Mouse (Mus musculus) megakaryocyte progenitor cell, adult 5-6 weeks (primary cell): ENCODE data around the gene Nr1i2. TPM values are rescaled to one million over a fixed set of nuclear protein-coding genes. Genes with fewer than 3 reads are reported as not detected.
"Not testable (repeated sequence)": the region's sequence is repeated elsewhere in the genome, so short reads cannot be mapped to it uniquely, and the experiment has no call there.

Experiments used
- ATAC-seq: replicated peaks from 2 replicates; pipeline ENCODE4 v1.8.0; 2016; ENCODE audit warnings: mild to moderate bottlenecking, moderate TSS enrichment, inconsistent platforms; ENCODE audit not compliant: poor library complexity
- total RNA-seq, 2 experiments: library from RNA; stranded (forward) in 1 of 2; stranded (reverse) in 1 of 2; fragments of 157-497, 149-512 nt in 1 of 2; fragments of 200-1000 nt in 1 of 2; gene quantifications; 2 replicates each; pipeline versions ENCODE4 v1.2.3 to v1.2.4; 2015 to 2017

Nr1i2 gene
- total RNA-seq, 2 experiments from 2014 or later: not detected

DNA sequence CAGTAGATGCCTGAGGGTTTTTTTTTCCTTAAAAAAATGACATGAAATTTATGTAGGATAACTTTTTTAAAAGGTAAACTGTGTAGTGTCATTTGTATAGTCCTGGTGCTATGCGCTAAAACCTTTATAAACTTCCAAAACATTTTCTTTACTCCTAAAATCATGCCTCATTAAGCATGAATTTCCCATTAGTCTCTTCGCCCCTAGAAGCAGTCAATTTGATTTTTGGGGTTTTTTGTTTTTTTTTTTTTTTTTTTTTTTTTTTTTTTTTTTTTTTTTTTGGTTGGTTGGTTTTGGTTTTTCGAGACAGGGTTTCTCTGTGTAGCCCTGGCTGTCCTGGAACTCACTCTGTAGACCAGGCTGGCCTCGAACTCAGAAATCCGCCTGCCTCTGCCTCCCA, 72.1 kb downstream of the Nr1i2 start:
- ATAC-seq: not testable (repeated sequence)

GRCm38 (mm10) chr16:38205272-38205671, 89.4 kb downstream of the Nr1i2 start:
- no peak for ATAC-seq

Other genes starting within 250 kb of the Nr1i2 start
- 43.8 and 49.7 TPM in 2 replicates for gene Gsk3b, start 205.8 kb downstream of the Nr1i2 start, total RNA-seq (2015)
- gene Gsk3b, start 205.8 kb downstream of the Nr1i2 start, total RNA-seq (2017): 20.1 and 23.5 TPM in 2 replicates
- gene Maats1, start 47.3 kb upstream of the Nr1i2 start, total RNA-seq (2015): not detected in 2 replicates
- gene Maats1, start 47.3 kb upstream of the Nr1i2 start, total RNA-seq (2017): not detected in 2 replicates
- 95.3 and 110 TPM in 2 replicates for gene Cox17, start 52.2 kb upstream of the Nr1i2 start, total RNA-seq (2015)
- gene Cox17, start 52.2 kb upstream of the Nr1i2 start, total RNA-seq (2017): 294 and 340 TPM in 2 replicates
- gene Gm21987, start 52.2 kb upstream of the Nr1i2 start, total RNA-seq (2015): not detected in 2 replicates
- gene Gm21987, start 52.2 kb upstream of the Nr1i2 start, total RNA-seq (2017): not detected in 2 replicates
- gene Popdc2, start 67.4 kb upstream of the Nr1i2 start, total RNA-seq (2015): 0.27 and 0.62 TPM in 2 replicates
- not detected in 2 replicates for gene Popdc2, start 67.4 kb upstream of the Nr1i2 start, total RNA-seq (2017)
- not detected in 2 replicates for gene Pla1a, start 138.3 kb upstream of the Nr1i2 start, total RNA-seq (2015)
- not detected in 2 replicates for gene Pla1a, start 138.3 kb upstream of the Nr1i2 start, total RNA-seq (2017)
- 22.9 and 23.5 TPM in 2 replicates for gene Adprh, start 157.9 kb upstream of the Nr1i2 start, total RNA-seq (2015)
- gene Adprh, start 157.9 kb upstream of the Nr1i2 start, total RNA-seq (2017): 14.9 and 16.0 TPM in 2 replicates
- 0.77 and 1.6 TPM in 2 replicates for gene Cd80, start 160.7 kb upstream of the Nr1i2 start, total RNA-seq (2015)
- 0.25 and 0.47 TPM in 2 replicates for gene Cd80, start 160.7 kb upstream of the Nr1i2 start, total RNA-seq (2017)
- 7.0 and 9.2 TPM in 2 replicates for gene Timmdc1, start 227.8 kb upstream of the Nr1i2 start, total RNA-seq (2015)
- 37.1 and 39.0 TPM in 2 replicates for gene Timmdc1, start 227.8 kb upstream of the Nr1i2 start, total RNA-seq (2017)